Mouse (Mus musculus): ENCODE measurements at regions not wholly inside any gene's neighbourhood (a gene's known extent, or its start where the extent isn't known, plus 50 kb on each side); places are given as distances from the start of the nearest gene placed in this dataset.

DNA sequence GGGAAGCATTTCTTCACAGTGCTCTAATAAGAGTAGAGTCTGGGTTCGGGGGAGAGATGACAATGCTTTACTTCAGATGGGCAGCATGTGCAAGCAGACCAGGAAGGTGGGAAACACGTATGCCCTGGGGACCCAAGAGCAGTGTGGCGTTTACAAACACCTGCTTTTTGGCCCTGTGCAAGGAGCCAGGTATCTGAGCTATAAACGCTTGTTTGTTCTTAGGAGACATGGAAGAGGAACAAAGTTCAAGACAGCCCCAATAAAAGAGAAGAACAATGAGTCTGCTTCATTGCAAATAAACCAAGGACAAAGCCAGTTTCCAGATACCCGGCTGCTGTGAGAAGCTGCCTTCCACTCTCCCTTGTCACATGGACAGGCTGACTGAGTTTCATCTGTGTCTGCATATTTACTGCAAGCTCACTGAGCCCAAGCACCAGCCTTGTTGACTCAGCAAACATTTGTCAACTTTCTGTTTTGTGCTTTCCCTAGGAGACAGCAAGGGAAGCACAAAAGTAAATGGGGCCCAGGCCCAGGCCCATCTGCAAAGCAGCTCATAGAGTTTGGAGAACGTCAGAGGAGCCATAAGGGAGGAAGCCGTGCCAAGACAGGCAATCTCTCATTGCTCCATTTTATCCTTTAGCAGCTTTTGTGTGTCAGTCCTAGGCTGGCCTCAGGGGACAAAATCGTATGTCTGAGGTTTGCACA is 136.1 kb upstream of the Cxcl12 start:
- Histone ChIP-seq H3K4me3 (ENCODE audit: low read depth, low read length) (no peak overlapping the region), H3K27me3 (ENCODE audit: control insufficient read depth, insufficient read depth, low read length, poor library complexity, severe bottlenecking) (no peaks in the 10 kb centered on the region; the same call in 1 of the 2 replicates), H3K4me1 (ENCODE audit: control insufficient read depth, insufficient read depth, low read length) (no peaks in the 10 kb centered on the region), H3K36me3 (ENCODE audit: control insufficient read depth, insufficient read depth, low read length, poor library complexity, severe bottlenecking) (no peaks in the 10 kb centered on the region), H3K9me3 (replicated peaks; ENCODE audit: control insufficient read depth, insufficient read depth, low read length, poor library complexity, severe bottlenecking) (no peaks in the 10 kb centered on the region), H3K27ac (ENCODE audit: insufficient read depth, low read length) (no peak overlapping the region), H3K9ac (ENCODE audit: low read depth, poor library complexity, severe bottlenecking) (no peak overlapping the region)
- no peak for TF ChIP-seq POLR2A (IDR thresholded peaks at IDR 0.05; ENCODE audit: insufficient read depth, low read length)
- TF ChIP-seq EP300 (IDR thresholded peaks at IDR 0.05; ENCODE audit: insufficient read depth, low read depth, low read length): no peak
- no peak for TF ChIP-seq CTCF (IDR thresholded peaks at IDR 0.05; ENCODE audit: low read depth, low read length)

DNA sequence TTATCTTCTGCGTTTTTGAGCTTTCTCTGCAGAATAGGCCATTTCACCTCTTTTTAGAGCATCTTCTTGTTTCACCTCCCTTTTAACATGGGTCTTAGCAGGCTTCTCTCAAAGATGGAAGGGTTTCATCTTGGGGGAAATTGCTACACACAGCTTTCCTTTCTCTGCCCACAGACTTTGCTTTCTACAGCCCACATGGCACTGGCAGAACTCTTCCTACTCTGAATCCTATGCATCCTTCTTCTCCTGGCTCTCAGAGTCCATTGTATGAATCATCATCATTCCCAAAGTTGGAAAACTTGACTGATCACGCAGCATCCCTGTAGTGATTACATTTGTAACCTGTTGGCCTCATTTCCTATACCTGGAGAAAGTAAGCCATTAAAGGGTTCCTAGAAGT is 124.6 kb upstream of the Cxcl12 start:
- TF ChIP-seq CTCF (IDR thresholded peaks at IDR 0.05; ENCODE audit: low read depth, low read length) (no peak), POLR2A (IDR thresholded peaks at IDR 0.05; ENCODE audit: insufficient read depth, low read length) (no peak), EP300 (IDR thresholded peaks at IDR 0.05; ENCODE audit: insufficient read depth, low read depth, low read length) (no peak)
- H3K9me3 ChIP-seq (replicated peaks; ENCODE audit: control insufficient read depth, insufficient read depth, low read length, poor library complexity, severe bottlenecking): no peaks in the 10 kb centered on the region
- no peak overlapping the region for H3K9ac ChIP-seq (ENCODE audit: low read depth, poor library complexity, severe bottlenecking)
- H3K4me3 ChIP-seq (ENCODE audit: low read depth, low read length): no peak overlapping the region
- H3K27me3 ChIP-seq (ENCODE audit: control insufficient read depth, insufficient read depth, low read length, poor library complexity, severe bottlenecking): no peaks in the 10 kb centered on the region; the same call in 1 of the 2 replicates
- no peaks in the 10 kb centered on the region for H3K4me1 ChIP-seq (ENCODE audit: control insufficient read depth, insufficient read depth, low read length)
- no peak overlapping the region for H3K27ac ChIP-seq (ENCODE audit: insufficient read depth, low read length)
- no peaks in the 10 kb centered on the region for H3K36me3 ChIP-seq (ENCODE audit: control insufficient read depth, insufficient read depth, low read length, poor library complexity, severe bottlenecking)

DNA sequence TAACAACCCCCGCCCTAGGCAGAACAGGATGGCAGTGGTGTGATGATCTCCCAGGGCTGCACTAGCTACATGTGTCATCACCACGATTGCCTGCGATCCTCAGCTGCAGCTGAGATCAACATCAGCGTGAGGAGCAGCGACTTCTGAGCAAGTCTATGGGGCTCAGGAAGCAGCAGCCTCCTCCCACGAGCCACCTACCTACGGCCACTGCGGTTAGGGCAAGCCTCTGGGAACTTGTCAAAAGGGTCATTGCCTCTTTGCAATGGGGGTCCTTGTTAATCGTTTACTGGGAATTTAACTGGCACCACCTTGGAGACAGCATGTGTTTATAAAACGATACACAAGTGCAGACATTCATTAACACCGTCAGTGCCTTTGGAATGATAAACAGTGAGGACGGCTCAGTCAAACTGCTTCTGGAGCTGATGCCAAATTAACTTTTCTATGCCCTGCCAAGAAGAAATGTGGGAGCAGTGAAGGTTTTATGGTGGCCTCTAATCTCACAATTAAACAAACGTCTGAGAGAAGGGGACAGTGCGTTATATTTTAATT is 118.8 kb upstream of the Cxcl12 start:
- no peaks in the 10 kb centered on the region for H3K4me1 ChIP-seq (ENCODE audit: control insufficient read depth, insufficient read depth, low read length)
- TF ChIP-seq CTCF (IDR thresholded peaks at IDR 0.05; ENCODE audit: low read depth, low read length): no peak
- TF ChIP-seq EP300 (IDR thresholded peaks at IDR 0.05; ENCODE audit: insufficient read depth, low read depth, low read length): no peak
- H3K36me3 ChIP-seq (ENCODE audit: control insufficient read depth, insufficient read depth, low read length, poor library complexity, severe bottlenecking): no peaks in the 10 kb centered on the region
- H3K27ac ChIP-seq (ENCODE audit: insufficient read depth, low read length): no peak overlapping the region
- no peak overlapping the region for H3K9ac ChIP-seq (ENCODE audit: low read depth, poor library complexity, severe bottlenecking)
- H3K27me3 ChIP-seq (ENCODE audit: control insufficient read depth, insufficient read depth, low read length, poor library complexity, severe bottlenecking): no peaks in the 10 kb centered on the region
- no peaks in the 10 kb centered on the region for H3K9me3 ChIP-seq (replicated peaks; ENCODE audit: control insufficient read depth, insufficient read depth, low read length, poor library complexity, severe bottlenecking)
- H3K4me3 ChIP-seq (ENCODE audit: low read depth, low read length): no peak overlapping the region

DNA sequence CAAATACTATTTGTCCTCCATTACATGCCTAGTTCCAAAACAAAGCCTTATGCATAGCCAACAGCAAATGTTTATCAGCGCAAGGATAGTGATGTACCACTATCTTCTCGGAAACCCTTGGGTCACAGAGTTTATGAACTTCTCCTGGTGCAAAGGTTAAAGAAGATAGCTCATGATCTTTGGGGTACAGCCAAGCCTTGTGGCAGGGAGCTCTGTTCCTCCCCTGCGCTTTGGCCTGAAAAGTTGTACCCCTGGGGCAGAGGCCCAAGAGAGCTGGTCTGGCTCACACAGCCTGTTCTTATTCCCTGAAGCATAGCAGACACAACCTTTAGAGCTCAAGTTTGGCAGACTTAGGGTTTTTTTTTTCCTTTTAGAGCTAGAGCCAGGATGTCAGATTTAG is 107.6 kb upstream of the Cxcl12 start:
- H3K4me3 ChIP-seq (ENCODE audit: low read depth, low read length): no peak overlapping the region
- no peak for TF ChIP-seq POLR2A (IDR thresholded peaks at IDR 0.05; ENCODE audit: insufficient read depth, low read length)
- no peak for TF ChIP-seq EP300 (IDR thresholded peaks at IDR 0.05; ENCODE audit: insufficient read depth, low read depth, low read length)
- no peak for TF ChIP-seq CTCF (IDR thresholded peaks at IDR 0.05; ENCODE audit: low read depth, low read length)
- H3K27ac ChIP-seq (ENCODE audit: insufficient read depth, low read length): no peak overlapping the region
- H3K9ac ChIP-seq (ENCODE audit: low read depth, poor library complexity, severe bottlenecking): no peak overlapping the region
- H3K36me3 ChIP-seq (ENCODE audit: control insufficient read depth, insufficient read depth, low read length, poor library complexity, severe bottlenecking): no peaks in the 10 kb centered on the region
- H3K4me1 ChIP-seq (ENCODE audit: control insufficient read depth, insufficient read depth, low read length): no peaks in the 10 kb centered on the region
- no peaks in the 10 kb centered on the region for H3K9me3 ChIP-seq (replicated peaks; ENCODE audit: control insufficient read depth, insufficient read depth, low read length, poor library complexity, severe bottlenecking)
- no peaks in the 10 kb centered on the region for H3K27me3 ChIP-seq (ENCODE audit: control insufficient read depth, insufficient read depth, low read length, poor library complexity, severe bottlenecking)

DNA sequence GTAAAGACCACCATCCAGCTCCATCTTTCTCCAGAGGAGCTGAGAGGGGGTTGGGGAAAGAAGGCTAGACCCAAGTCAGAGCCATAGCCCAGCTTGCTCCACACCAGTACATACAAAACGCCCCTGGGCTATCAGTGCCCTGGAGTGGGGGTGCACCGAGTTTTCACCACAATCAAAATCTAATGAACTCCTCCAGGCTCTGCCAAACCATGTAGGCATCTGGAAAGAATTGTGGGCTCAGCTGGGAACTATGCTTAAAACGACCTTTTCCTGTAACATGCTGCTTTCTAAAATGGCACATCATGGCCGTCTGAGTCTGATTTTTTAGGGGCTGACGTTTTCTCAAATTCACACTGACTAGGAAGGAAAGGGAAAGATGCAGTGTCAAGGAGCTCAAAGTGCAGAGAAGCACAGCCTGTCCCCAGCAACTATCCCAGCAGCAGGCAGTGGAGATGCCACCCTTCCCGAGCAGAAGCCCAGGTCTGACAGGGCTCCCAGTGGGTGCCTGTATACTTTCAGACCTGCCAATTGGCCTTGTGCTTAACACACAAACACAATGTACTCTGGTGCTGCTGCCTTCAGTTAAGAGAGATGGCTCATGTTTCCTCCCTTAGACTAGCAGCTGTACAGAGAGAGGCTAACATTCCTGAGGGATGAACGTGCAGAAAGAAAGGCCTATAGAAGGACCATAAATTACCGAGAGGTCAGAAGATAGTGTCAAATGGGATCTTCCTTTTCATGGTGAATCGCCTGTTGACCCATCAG is 100.6 kb upstream of the Cxcl12 start:
- Histone ChIP-seq H3K4me3 (ENCODE audit: low read depth, low read length) (no peak overlapping the region), H3K9me3 (replicated peaks; ENCODE audit: control insufficient read depth, insufficient read depth, low read length, poor library complexity, severe bottlenecking) (no peaks in the 10 kb centered on the region), H3K4me1 (ENCODE audit: control insufficient read depth, insufficient read depth, low read length) (no peaks in the 10 kb centered on the region), H3K9ac (ENCODE audit: low read depth, poor library complexity, severe bottlenecking) (no peak overlapping the region), H3K27me3 (ENCODE audit: control insufficient read depth, insufficient read depth, low read length, poor library complexity, severe bottlenecking) (no peaks in the 10 kb centered on the region), H3K27ac (ENCODE audit: insufficient read depth, low read length) (no peak overlapping the region), H3K36me3 (ENCODE audit: control insufficient read depth, insufficient read depth, low read length, poor library complexity, severe bottlenecking) (no peaks in the 10 kb centered on the region)
- TF ChIP-seq CTCF (IDR thresholded peaks at IDR 0.05; ENCODE audit: low read depth, low read length) (no peak), POLR2A (IDR thresholded peaks at IDR 0.05; ENCODE audit: insufficient read depth, low read length) (no peak), EP300 (IDR thresholded peaks at IDR 0.05; ENCODE audit: insufficient read depth, low read depth, low read length) (no peak)

DNA sequence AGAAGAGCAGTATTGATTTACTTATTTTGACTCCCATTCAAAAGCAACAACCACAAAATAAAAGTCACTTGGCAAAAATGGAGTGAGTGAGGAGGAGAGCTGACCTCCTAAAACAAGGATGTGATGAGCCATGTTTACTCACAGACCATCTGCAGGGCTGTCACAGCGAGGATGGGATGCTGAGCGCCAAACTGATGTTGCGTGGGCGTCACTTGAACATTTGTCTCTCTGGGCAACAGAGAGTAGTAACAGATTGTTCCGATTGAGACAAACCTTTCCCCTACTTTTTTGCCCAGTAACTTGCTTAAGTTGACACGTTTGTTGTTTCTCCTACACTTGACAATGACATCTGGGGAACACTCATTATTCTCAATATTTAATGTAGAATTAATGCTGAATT is 97.0 kb upstream of the Cxcl12 start:
- H3K9ac ChIP-seq (ENCODE audit: low read depth, poor library complexity, severe bottlenecking): no peak overlapping the region
- no peaks in the 10 kb centered on the region for H3K36me3 ChIP-seq (ENCODE audit: control insufficient read depth, insufficient read depth, low read length, poor library complexity, severe bottlenecking)
- no peaks in the 10 kb centered on the region for H3K9me3 ChIP-seq (replicated peaks; ENCODE audit: control insufficient read depth, insufficient read depth, low read length, poor library complexity, severe bottlenecking)
- H3K27ac ChIP-seq (ENCODE audit: insufficient read depth, low read length): no peak overlapping the region
- TF ChIP-seq POLR2A (IDR thresholded peaks at IDR 0.05; ENCODE audit: insufficient read depth, low read length) (no peak), CTCF (IDR thresholded peaks at IDR 0.05; ENCODE audit: low read depth, low read length) (no peak), EP300 (IDR thresholded peaks at IDR 0.05; ENCODE audit: insufficient read depth, low read depth, low read length) (no peak)
- no peak overlapping the region for H3K4me3 ChIP-seq (ENCODE audit: low read depth, low read length)
- no peaks in the 10 kb centered on the region for H3K4me1 ChIP-seq (ENCODE audit: control insufficient read depth, insufficient read depth, low read length)
- no peaks in the 10 kb centered on the region for H3K27me3 ChIP-seq (ENCODE audit: control insufficient read depth, insufficient read depth, low read length, poor library complexity, severe bottlenecking)

Data from ES-Bruce4 (cell line).